Mouse (Mus musculus) left cerebral cortex, adult 18-20 months (tissue): Measurements from ENCODE around the gene Fcrl1. TPM values are rescaled to one million over a fixed set of nuclear protein-coding genes. Genes with fewer than 3 reads are reported as not detected.
A peak's percentile ranks its signal among the peaks of the same experiment; 100 is the strongest.

Experiments
- DNase-seq, 2 experiments: peaks; one replicate each; pipeline ENCODE4 v3.0.0; 2021 to 2022; ENCODE audit warnings: low spot score in 2 of 2, mixed read lengths in 1 of 2
- total RNA-seq, 2 experiments: library from RNA; stranded (reverse); gene quantifications; 2 replicates each; pipeline ENCODE4 v1.2.3; 2021

Fcrl1 gene
- total RNA-seq, 2 experiments from 2014 or later = 0.26 to 0.30 TPM

DNA sequence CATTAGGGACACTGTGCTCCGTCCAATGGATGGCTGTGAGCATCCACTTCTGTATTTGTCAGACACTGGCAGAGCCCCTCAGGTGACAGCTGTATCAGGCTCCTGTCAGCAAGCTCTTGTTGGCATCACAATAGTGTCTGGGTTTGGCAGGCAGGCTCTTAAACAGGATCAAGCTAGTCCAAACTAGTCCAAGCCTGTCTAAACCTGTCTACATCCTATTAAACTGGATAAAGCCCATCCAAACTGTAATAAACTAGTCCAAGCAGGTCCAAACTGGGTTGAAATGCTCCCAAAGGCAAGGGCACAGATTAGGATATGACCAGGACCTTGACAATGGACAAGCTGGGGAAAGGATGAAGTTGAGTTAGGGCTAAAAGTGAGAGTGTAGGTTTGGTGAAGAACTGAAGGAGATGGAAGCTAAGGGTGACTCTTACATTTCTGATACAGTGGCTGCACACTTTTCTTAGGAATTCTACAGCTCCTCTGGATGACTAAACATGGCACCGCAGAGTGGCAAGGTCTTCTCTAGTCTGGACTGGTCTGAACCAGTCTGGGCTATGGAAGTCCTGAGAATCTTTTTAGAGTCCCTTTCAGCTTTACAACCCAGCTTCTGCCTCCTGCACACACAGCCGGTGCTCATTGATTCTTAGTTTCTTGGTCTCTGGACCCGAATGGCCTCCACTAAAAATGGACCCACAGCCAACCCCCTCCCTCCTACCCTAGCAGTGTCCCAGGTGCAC is 33.2 kb downstream of the Fcrl1 start:
- no peak for DNase-seq

DNA sequence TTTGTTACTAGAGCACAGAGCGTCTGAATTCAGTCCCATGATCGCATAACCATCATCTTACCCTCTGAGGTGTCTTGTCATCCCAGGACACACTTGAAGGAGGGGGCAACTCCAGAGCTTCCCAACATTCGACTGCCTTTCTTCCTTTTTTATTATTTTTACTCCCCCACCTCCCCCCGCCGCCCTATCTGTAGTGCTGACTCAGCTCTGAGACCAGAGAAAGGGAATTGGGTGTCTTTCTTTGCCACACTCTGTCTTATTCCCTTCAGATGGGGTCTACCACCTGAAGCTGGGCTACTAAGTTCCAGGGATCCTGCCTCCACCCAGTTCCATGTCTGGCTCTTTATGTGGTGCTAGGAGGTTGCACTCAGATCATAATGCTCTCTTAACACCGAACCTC is 34.4 kb downstream of the Fcrl1 start:
- DNase-seq = no peak

DNA sequence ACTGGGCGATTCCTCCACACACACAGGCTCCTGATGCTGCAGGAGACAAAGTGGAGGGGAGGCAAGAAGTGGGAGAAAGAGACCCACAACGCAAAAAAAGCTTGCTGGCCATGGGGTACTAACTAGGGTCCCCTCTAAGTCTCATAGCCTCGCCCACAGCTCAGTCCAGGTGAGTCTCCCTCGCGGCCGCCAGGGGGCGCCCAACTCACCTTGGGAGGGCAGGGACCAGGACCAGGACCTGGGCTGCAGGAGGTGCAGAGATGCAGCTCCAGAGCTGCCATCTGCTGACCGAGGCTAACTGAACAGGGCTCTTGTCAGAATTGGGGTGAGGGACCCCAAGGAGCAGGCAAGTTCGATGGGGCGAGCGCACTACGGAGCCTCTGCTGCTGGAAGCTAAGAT is 35.0 kb downstream of the Fcrl1 start:
- peak; percentile 8 to 40 for DNase-seq

DNA sequence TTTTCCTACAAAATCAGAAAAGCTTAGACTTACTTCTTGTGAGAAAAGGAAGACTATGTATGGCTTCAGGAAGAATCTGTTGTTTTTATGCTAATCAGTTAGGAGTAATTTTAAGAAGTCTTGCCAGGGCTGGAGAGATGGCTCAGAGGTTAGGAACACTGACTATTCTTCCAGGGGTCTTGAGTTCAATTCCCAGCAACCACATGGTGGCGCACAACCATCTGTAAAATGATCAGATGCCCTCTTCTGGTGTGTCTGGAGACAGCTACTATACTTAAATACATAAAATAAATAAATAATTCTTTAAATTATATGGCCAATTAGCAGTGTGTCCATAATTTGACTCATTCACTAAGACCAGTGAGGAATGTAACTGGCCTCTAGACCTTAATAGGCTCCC is 44.5 kb downstream of the Fcrl1 start:
- DNase-seq = no peak

DNA sequence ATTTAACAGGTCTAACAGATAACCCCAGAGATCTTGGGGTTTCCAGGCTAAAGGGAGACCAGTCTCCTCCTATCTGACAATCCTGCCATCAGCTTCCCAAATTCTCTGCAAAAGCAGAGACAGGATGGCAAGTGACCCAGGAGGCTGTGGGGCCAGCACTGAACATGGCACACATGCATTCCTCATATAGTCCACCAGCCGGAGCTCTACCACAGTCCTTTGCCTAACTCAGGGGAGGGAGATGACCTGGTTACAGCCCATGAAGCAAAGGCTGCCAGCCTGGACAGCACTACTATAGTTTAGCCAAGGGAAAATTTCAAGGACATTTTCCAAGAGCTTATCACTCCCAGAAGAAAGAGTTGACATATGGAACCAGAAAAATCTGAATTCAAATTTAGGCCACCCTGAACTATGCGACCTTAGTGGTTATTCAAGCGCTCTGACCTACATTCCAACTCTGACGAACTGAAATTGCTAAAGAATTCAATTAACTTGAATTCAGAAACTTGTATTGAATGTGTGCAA is 46.3 kb downstream of the Fcrl1 start:
- DNase-seq = no peak

DNA sequence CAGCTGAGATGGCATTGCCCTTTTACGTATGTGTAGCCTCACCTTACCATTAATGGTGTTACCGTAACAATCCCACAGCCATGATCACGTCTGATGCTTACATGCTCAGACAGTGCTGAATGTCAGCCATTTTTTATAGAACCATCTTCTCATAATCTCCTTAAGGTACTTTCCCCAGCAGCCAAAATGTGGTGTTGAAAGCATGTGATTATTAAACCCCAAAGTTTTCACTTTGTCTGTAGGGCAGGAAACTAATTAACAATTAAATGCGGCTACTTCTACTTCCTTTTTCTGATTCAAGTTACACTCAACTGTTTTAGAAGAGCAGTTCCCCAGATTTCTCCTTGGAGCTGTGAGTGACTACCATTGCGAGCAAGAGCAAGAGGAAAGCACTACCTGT is 59.3 kb downstream of the Fcrl1 start, which contains the start of gene Fcrl5:
Gene Fcrl5 (plus strand): TSS at position 295 of the 400 bp plus-strand sequence.
- DNase-seq = no peak

DNA sequence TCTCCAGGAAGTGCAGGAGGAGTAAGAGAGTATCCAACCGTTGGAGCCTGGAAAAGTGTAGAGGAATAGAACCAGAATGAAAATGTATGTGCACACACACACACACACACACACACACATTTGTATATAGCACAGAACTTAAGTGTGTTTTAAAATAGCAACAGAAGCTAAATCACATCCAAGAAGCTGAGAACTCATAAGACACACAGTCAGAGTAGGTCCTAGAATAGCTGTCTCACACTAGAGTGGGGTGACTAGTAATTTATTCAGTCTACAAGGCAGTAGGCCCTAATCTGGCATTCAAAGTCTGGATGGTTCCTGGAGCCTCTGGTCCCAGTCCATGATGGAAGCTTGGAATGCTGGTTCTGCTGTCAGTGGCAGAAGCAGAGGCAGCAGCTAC is 64.4 kb downstream of the Fcrl1 start:
- DNase-seq = no peak

DNA sequence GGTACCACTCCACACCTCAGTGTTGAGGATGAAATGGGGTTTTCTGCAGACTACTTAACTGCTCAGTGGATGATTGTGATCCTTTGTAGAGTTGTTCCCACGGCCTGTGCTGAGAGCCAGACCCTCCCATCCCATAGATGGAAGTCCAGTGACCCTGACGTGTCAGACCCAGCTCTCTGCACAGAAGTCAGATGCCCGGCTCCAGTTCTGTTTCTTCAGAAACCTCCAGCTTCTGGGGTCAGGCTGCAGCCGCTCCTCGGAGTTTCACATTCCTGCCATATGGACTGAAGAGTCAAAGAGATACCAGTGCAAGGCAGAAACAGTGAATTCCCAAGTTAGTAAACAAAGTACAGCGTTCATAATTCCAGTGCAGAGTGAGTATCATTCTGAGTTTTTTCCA is 67.8 kb downstream of the Fcrl1 start:
- no peak for DNase-seq

Other genes with a start within 250 kb of the Fcrl1 start
- 1 to 10 TPM; 3.9 to 4.2 TPM for gene Kirrel, start 201.6 kb upstream of the Fcrl1 start, total RNA-seq
- gene Fcrls, start 112.6 kb upstream of the Fcrl1 start, total RNA-seq = 10 to 100 TPM; 21.5 to 23.6 TPM
- not detected for gene Cd5l, start 18.5 kb upstream of the Fcrl1 start, total RNA-seq
- gene Fcrl5, start 59.4 kb downstream of the Fcrl1 start, total RNA-seq = not detected
- gene Etv3, start 149.0 kb downstream of the Fcrl1 start, total RNA-seq = 10 to 100 TPM; 28.0 to 28.1 TPM
- gene Arhgef11, start 241.2 kb downstream of the Fcrl1 start, total RNA-seq = 10 to 100 TPM; 58.3 to 60.9 TPM